In the genomic region with DNA sequence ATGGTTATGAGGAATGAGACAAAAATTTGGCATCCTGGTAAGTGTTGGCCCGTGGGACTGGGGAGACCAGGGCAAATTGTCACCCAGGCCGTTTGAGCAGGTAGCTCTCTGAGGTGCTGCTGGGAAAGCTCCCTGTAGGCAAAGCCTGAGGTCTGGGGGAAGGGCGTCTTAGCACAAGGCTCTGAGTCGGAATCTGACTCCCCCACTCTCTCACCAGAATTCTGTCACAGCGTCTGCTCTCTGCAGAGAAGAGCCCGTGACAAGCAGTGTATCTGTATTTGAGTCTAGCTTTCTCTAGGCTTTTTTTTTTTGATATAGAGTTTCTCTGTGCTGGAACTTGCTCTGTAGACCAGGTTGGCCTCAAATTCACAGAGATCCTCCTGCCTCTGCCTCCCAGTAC, we compare ENCODE assay signal across 28 mouse cellular contexts. TPM values are rescaled to one million over a fixed set of nuclear protein-coding genes. Genes with fewer than 3 reads are reported as not detected.
"Had no signal": no experiment of that assay in that cellular context is flagged by ENCODE, and none has a peak within 500 bp of the region (broad histone marks: within the 10 kb centered on the region; RNA-seq: fewer than 3 reads in every experiment).

No protein-coding gene starts in this region.

- H3K9ac ChIP-seq: embryonic facial prominence, embryonic 12.5 days; embryonic facial prominence, embryonic 13.5 days; embryonic facial prominence, embryonic 15.5 days; forebrain, embryonic 12.5 days; forebrain, embryonic 13.5 days; forebrain, embryonic 15.5 days; forebrain, postnatal 0 days had no signal

- H3K27ac ChIP-seq: embryonic facial prominence, embryonic 10.5 days; embryonic facial prominence, embryonic 12.5 days; embryonic facial prominence, embryonic 13.5 days; embryonic facial prominence, embryonic 15.5 days; forebrain, embryonic 10.5 days; forebrain, embryonic 12.5 days; forebrain, embryonic 13.5 days; forebrain, embryonic 15.5 days; gastrocnemius, adult 2 months; heart, adult 2 months had no signal

- ATAC-seq: forebrain, embryonic 13.5 days; forebrain, embryonic 14.5 days; forebrain, embryonic 15.5 days; forebrain, embryonic 16.5 days; forebrain, postnatal 0 days had no signal

- H3K27me3 ChIP-seq: embryonic facial prominence, embryonic 12.5 days; embryonic facial prominence, embryonic 13.5 days; embryonic facial prominence, embryonic 15.5 days; forebrain, embryonic 12.5 days; forebrain, embryonic 13.5 days; forebrain, embryonic 15.5 days had no signal

- H3K4me1 ChIP-seq: embryonic facial prominence, embryonic 10.5 days; embryonic facial prominence, embryonic 12.5 days; embryonic facial prominence, embryonic 13.5 days; embryonic facial prominence, embryonic 15.5 days; forebrain, embryonic 10.5 days; forebrain, embryonic 12.5 days; forebrain, embryonic 13.5 days; forebrain, embryonic 15.5 days had no signal

- H3K4me2 ChIP-seq: embryonic facial prominence, embryonic 12.5 days; embryonic facial prominence, embryonic 13.5 days; embryonic facial prominence, embryonic 15.5 days; forebrain, embryonic 12.5 days; forebrain, embryonic 13.5 days; forebrain, embryonic 15.5 days had no signal

- H3K4me3 ChIP-seq: embryonic facial prominence, embryonic 10.5 days; embryonic facial prominence, embryonic 12.5 days; embryonic facial prominence, embryonic 13.5 days; embryonic facial prominence, embryonic 15.5 days; erythroblast, embryonic 14.5 days; forebrain, embryonic 10.5 days; forebrain, embryonic 12.5 days; forebrain, embryonic 13.5 days; forebrain, embryonic 15.5 days; gastrocnemius, adult 2 months; heart, adult 2 months had no signal

- H3K9me3 ChIP-seq: embryonic facial prominence, embryonic 10.5 days; embryonic facial prominence, embryonic 12.5 days; embryonic facial prominence, embryonic 13.5 days; embryonic facial prominence, embryonic 15.5 days; forebrain, embryonic 10.5 days; forebrain, embryonic 12.5 days; forebrain, embryonic 13.5 days; forebrain, embryonic 15.5 days had no signal

- DNase-seq: cerebellum, adult 2 months; cerebellum, adult 8-10 months; cerebellum, adult 9-10 months; cerebellum, adult 9-11 months; cerebellum, postnatal 10 days; cerebellum, postnatal 14 days; cerebellum, postnatal 25 days; cerebellum, postnatal 36 days; embryo, embryonic 11 days; forebrain, postnatal 0 days; gastrocnemius, adult 2 months; gastrocnemius, postnatal 10 days; gastrocnemius, postnatal 14 days; gastrocnemius, postnatal 25 days; gastrocnemius, postnatal 36 days; heart, adult 18-20 months; heart, adult 2 months had no signal

RNA-seq across cellular contexts. Expression of a gene that starts 34.0 kb away (rescaled TPM):
- polyA plus RNA-seq: erythroblast, embryonic 14.5 days had no signal

RNA-seq across cellular contexts. Expression of a gene that starts 55.5 kb away (rescaled TPM):
- polyA plus RNA-seq: erythroblast, embryonic 14.5 days had no signal
